Mouse (Mus musculus): ENCODE results near the gene Gmppb. TPM values are rescaled to one million over a fixed set of nuclear protein-coding genes. Genes with fewer than 3 reads are reported as not detected.

The Gmppb gene
- polyA plus RNA-seq, 1 experiment, result 6.7 TPM

- TF ChIP-seq CTCF (IDR thresholded peaks at IDR 0.05; ENCODE audit: low read depth, low read length), result no peak
- no peak for TF ChIP-seq POLR2A (IDR thresholded peaks at IDR 0.05; ENCODE audit: borderline replicate concordance, low read depth, low read length)
- Histone ChIP-seq H3K4me1 (ENCODE audit: control insufficient read depth, insufficient read depth, low read length) (no peaks in the 10 kb centered on the region), H3K27ac (ENCODE audit: insufficient read depth, low read depth, low read length) (no peak overlapping the region), H3K4me3 (ENCODE audit: insufficient read depth, low read length) (no peak overlapping the region)
Measured at GRCm38 (mm10) chr9:108026584-108026983, 22.5 kb upstream of the Gmppb start.

GRCm38 (mm10) chr9:108027867-108028266 is 21.2 kb upstream of the Gmppb start:
- Histone ChIP-seq H3K4me3 (ENCODE audit: insufficient read depth, low read length) (no peak overlapping the region), H3K4me1 (ENCODE audit: control insufficient read depth, insufficient read depth, low read length) (no peaks in the 10 kb centered on the region), H3K27ac (ENCODE audit: insufficient read depth, low read depth, low read length) (no peak overlapping the region)
- no peak for TF ChIP-seq CTCF (IDR thresholded peaks at IDR 0.05; ENCODE audit: low read depth, low read length)
- no peak for TF ChIP-seq POLR2A (IDR thresholded peaks at IDR 0.05; ENCODE audit: borderline replicate concordance, low read depth, low read length)

GRCm38 (mm10) chr9:108032126-108032525 is 16.9 kb upstream of the Gmppb start:
- no peak overlapping the region for H3K4me3 ChIP-seq (ENCODE audit: insufficient read depth, low read length)
- no peak overlapping the region for H3K27ac ChIP-seq (ENCODE audit: insufficient read depth, low read depth, low read length)
- no peaks in the 10 kb centered on the region for H3K4me1 ChIP-seq (ENCODE audit: control insufficient read depth, insufficient read depth, low read length)
- no peak for TF ChIP-seq POLR2A (IDR thresholded peaks at IDR 0.05; ENCODE audit: borderline replicate concordance, low read depth, low read length)
- TF ChIP-seq CTCF (IDR thresholded peaks at IDR 0.05; ENCODE audit: low read depth, low read length), result no peak

- no peak overlapping the region for H3K4me3 ChIP-seq (ENCODE audit: insufficient read depth, low read length)
- no peaks in the 10 kb centered on the region for H3K4me1 ChIP-seq (ENCODE audit: control insufficient read depth, insufficient read depth, low read length)
- H3K27ac ChIP-seq (ENCODE audit: insufficient read depth, low read depth, low read length), result no peak overlapping the region
- no peak for TF ChIP-seq CTCF (IDR thresholded peaks at IDR 0.05; ENCODE audit: low read depth, low read length)
Measured at GRCm38 (mm10) chr9:108035331-108036156, 13.5 kb upstream of the Gmppb start.

DNA sequence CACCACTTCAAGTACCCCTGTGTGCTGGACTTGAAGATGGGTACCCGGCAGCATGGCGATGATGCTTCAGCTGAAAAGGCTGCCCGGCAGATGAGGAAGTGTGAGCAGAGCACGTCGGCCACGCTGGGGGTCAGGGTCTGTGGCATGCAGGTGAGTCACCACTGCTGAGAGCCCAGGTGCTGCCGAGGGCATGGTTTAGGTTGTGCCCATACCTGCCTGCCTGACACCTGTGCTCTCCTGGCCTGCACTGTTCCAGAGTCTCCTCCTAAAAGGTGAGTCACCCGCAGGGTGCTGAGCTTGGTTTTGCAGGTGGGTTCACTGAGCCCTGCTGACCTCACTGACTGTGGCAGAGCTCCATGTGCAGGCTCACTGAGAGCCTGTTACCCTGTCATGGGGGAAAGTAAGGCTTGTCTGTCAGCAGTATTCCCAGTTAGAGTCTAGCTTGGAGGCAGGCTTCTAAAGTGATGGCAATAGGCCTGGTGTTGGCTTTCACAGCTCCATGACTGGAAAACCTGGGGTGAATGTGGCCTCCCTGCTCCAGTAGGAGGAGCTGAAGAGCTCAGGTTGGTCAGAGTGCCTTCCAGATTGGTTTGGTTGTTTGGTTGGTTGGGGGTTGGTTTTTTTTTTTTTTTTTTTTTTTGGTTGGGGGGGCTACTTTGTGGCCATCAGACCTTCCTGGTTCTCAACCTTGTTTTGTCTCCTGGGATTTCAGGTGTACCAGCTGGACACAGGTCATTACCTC is 4.1 kb upstream of the Gmppb start:
- H3K27ac ChIP-seq (ENCODE audit: insufficient read depth, low read depth, low read length), result no peak overlapping the region
- H3K4me1 ChIP-seq (ENCODE audit: control insufficient read depth, insufficient read depth, low read length), result peaks cover 4% of the 10 kb centered on the region
- no peak for TF ChIP-seq CTCF (IDR thresholded peaks at IDR 0.05; ENCODE audit: low read depth, low read length)
- TF ChIP-seq POLR2A (IDR thresholded peaks at IDR 0.05; ENCODE audit: borderline replicate concordance, low read depth, low read length), result no peak
- H3K4me3 ChIP-seq (ENCODE audit: insufficient read depth, low read length), result no peak overlapping the region

DNA sequence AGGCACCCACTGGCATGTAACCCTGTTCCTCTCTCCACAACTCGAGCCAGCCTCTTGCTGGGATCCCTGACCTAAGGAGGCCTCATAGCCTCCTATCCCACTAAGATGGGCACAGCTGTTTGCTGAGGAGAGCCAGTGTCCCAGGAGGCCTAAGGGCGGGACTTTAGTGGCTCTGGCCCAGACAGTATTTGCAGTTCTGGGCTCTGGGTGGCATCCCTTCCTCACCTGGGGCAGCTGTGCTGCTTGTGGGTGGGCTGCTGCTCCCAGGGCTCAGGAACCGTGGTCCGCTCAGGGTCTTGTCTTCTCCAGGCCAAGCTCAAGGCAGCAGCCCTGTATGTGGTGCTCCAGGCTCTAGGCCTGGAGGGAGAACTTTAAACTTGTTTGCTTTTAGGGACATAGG is 2.5 kb upstream of the Gmppb start:
- H3K4me1 ChIP-seq (ENCODE audit: control insufficient read depth, insufficient read depth, low read length), result peaks cover 8% of the 10 kb centered on the region
- H3K4me3 ChIP-seq (ENCODE audit: insufficient read depth, low read length), result no peak overlapping the region
- no peak overlapping the region for H3K27ac ChIP-seq (ENCODE audit: insufficient read depth, low read depth, low read length)
- TF ChIP-seq POLR2A (IDR thresholded peaks at IDR 0.05; ENCODE audit: borderline replicate concordance, low read depth, low read length) (no peak), CTCF (IDR thresholded peaks at IDR 0.05; ENCODE audit: low read depth, low read length) (no peak)

DNA sequence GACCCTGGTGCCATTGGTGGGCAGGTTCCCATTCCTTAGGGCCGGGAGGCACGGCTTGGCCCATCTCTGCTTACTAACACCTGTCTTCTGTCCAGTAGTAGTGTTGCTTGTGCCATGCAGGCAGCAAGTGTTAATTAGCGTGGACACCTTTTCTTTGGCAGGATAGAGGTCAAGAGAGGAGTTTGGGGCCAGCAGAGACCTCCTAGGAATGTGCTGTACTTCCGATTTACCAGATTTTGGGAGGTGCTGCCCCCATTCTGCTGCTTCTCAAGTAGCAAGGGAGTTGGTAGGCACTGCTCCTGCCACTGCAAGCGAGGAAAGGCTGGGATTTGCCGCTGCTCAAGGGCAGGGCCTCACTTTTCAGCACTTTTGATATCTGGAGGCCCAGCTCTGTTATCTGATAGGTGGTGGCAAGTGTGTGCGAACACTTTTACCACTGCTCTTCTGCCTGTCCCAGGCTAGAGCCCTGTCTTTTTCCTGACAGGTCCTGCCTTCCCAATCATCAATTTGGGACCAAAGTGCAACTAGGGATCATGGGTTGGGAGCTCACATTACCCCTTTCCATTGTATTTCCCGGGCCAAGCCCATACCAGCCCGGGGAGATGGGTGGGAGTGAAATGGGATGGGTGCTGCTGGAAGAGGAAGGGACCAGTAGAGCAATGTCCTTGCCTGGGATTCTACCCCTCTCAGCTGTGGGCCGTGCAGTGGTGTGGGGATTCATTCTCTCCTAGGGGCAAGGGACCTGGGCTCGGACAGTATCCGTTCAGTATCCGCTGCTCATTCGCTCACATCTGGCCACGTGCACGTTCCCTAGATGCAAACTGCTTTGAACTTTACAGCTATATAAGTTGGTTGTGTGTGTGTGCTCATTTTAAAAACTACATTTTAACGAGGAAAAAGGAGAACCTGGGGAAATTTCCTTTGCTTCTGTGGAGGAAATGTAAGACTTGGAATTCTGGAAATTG is 1.2 kb upstream of the Gmppb start:
- peak overlapping the region; percentile 59 for H3K4me3 ChIP-seq (ENCODE audit: insufficient read depth, low read length)
- peaks cover 10% of the 10 kb centered on the region for H3K4me1 ChIP-seq (ENCODE audit: control insufficient read depth, insufficient read depth, low read length)
- no peak for TF ChIP-seq POLR2A (IDR thresholded peaks at IDR 0.05; ENCODE audit: borderline replicate concordance, low read depth, low read length)
- TF ChIP-seq CTCF (IDR thresholded peaks at IDR 0.05; ENCODE audit: low read depth, low read length), result no peak
- no peak overlapping the region; the same call in 1 of the 2 replicates for H3K27ac ChIP-seq (ENCODE audit: insufficient read depth, low read depth, low read length)

- TF ChIP-seq CTCF (IDR thresholded peaks at IDR 0.05; ENCODE audit: low read depth, low read length) (no peak), POLR2A (IDR thresholded peaks at IDR 0.05; ENCODE audit: borderline replicate concordance, low read depth, low read length) (no peak)
- H3K4me1 ChIP-seq (ENCODE audit: control insufficient read depth, insufficient read depth, low read length), result peaks cover 14% of the 10 kb centered on the region
- peak overlapping the region; percentile 59 for H3K4me3 ChIP-seq (ENCODE audit: insufficient read depth, low read length)
- peak overlapping the region; percentile 35 for H3K27ac ChIP-seq (ENCODE audit: insufficient read depth, low read depth, low read length)
Measured at GRCm38 (mm10) chr9:108048566-108048955, 481 bp upstream of the Gmppb start.

DNA sequence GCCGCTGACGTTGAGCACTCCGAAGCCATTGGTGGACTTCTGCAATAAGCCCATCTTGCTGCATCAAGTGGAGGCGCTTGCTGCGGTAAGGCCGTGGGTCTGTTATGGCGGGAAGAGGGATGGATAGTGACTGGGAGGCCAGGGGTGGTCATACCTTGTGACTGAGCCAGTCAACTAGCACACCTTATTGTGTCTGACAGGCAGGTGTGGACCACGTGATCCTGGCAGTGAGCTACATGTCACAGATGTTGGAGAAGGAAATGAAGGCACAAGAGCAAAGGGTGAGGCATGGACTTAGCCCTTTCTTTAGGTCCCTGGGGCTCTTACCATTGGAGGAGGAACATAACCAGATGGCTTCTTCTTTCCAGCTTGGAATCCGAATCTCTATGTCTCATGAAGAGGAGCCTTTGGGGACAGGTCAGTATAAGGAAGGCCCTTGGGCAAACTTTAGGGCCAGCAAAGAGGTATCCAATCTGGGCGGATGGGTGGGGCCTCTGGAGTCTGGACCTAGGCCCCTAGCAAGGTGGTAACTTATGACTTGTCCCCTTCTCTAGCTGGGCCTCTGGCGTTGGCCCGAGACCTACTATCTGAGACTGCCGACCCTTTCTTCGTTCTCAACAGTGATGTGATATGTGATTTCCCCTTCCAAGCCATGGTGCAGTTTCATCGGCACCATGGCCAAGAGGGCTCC is 664 bp downstream of the Gmppb start:
- Histone ChIP-seq H3K27ac (ENCODE audit: insufficient read depth, low read depth, low read length) (no peak overlapping the region), H3K4me3 (ENCODE audit: insufficient read depth, low read length) (peak overlapping the region; percentile 69), H3K4me1 (ENCODE audit: control insufficient read depth, insufficient read depth, low read length) (peaks cover 17% of the 10 kb centered on the region)
- TF ChIP-seq CTCF (IDR thresholded peaks at IDR 0.05; ENCODE audit: low read depth, low read length) (no peak), POLR2A (IDR thresholded peaks at IDR 0.05; ENCODE audit: borderline replicate concordance, low read depth, low read length) (no peak)

Data from bone marrow macrophage, adult 2 months (primary cell).